Mouse (Mus musculus) ES-Bruce4 (cell line): Measurements from ENCODE around the gene Kri1.

Source experiments
- CTCF ChIP-seq: IDR thresholded peaks from one replicate; pipeline ENCODE4 v1.8.1; 2011; ENCODE audit warnings: low read depth, low read length
- EP300 ChIP-seq: IDR thresholded peaks from 2 replicates; pipeline ENCODE4 v1.6.1; 2011; ENCODE audit warnings: low read depth, low read length; ENCODE audit not compliant: insufficient read depth
- POLR2A ChIP-seq: IDR thresholded peaks from one replicate; pipeline ENCODE4 v1.8.1; 2011; ENCODE audit warnings: low read length; ENCODE audit not compliant: insufficient read depth

DNA sequence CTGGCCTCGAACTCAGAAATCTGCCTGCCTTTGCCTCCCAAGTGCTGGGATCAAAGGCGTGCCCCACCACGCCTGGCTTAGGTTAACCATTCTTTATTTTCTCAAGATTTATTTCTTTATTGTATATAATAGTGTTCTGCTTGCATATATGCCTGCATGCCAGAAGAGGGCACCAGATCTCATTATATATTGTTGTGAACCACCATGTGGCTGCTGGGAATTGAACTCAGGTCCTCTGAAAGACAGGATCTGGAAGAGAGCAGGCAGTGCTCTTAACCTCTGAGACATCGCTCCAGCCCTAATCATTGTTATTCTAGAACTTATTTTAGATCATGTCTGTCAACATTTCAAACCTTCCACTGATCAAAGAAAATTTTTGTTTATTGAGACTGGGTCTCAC, 31.7 kb upstream of the Kri1 start:
- TF ChIP-seq CTCF (no peak), POLR2A (no peak), EP300 (no peak)
